Comparison of ENCODE assay signal across 8 mouse cellular contexts in genomic region chr7:141265411-141265738, GRCm38 (mm10). TPM values are rescaled to one million over a fixed set of nuclear protein-coding genes. Genes with fewer than 3 reads are reported as not detected.
DNase-seq lines count a peak whose midpoint lies in the region; ATAC-seq lines count a peak whose summit lies in the region.

No protein-coding gene starts in this region.

- peaks cover 16% of the 10 kb centered on the region for H3K4me1 ChIP-seq in heart, embryonic 15.5 days (replicated peaks)
- H3K4me1 ChIP-seq in embryonic facial prominence, embryonic 14.5 days (ENCODE audit: control insufficient read depth, insufficient read depth, low read length): 0 out of 2 replicates have a peak, but pooled peaks cover 7% of the 10 kb centered on the region
- peaks cover 26% of the 10 kb centered on the region for H3K4me1 ChIP-seq in liver, embryonic 15.5 days (replicated peaks)

- H3K27me3 ChIP-seq in heart, embryonic 15.5 days: no peaks in the 10 kb centered on the region
- H3K27me3 ChIP-seq in embryonic facial prominence, embryonic 14.5 days (replicated peaks; ENCODE audit: control insufficient read depth, insufficient read depth, low read length): no peaks in the 10 kb centered on the region
- peaks cover 17% of the 10 kb centered on the region for H3K27me3 ChIP-seq in liver, embryonic 15.5 days

- no peaks in the 10 kb centered on the region for H3K9me3 ChIP-seq in heart, embryonic 15.5 days (replicated peaks)
- no peaks in the 10 kb centered on the region for H3K9me3 ChIP-seq in embryonic facial prominence, embryonic 14.5 days (ENCODE audit: control insufficient read depth, low read length)
- no peaks in the 10 kb centered on the region for H3K9me3 ChIP-seq in liver, embryonic 15.5 days (replicated peaks)

- no peak for ATAC-seq in heart, embryonic 15.5 days (replicated peaks; ENCODE audit: insufficient number of reproducible peaks, insufficient read depth, low FRiP score, low read depth)
- peak; percentile 16 for ATAC-seq in CD4-positive, CD25-positive, alpha-beta regulatory T cell, adult 4 months
- no peak for ATAC-seq in embryonic facial prominence, embryonic 14.5 days (ENCODE audit: low read depth)
- ATAC-seq in liver, embryonic 15.5 days (ENCODE audit: insufficient read depth): no peak
- no peak for ATAC-seq in granulocyte monocyte progenitor cell, adult 5-6 weeks (replicated peaks; ENCODE audit: poor library complexity, severe bottlenecking)

- no peak for DNase-seq in heart, postnatal 25 days (ENCODE audit: low spot score)
- no peak for DNase-seq in embryonic facial prominence, embryonic 14.5 days (ENCODE audit: low spot score)
- no peak for DNase-seq in left cerebral cortex, postnatal 36 days (ENCODE audit: low spot score in 2 of 2)
- no peak for DNase-seq in testis, postnatal 14 days (ENCODE audit: low spot score)

- intact Hi-C loops in heart, postnatal 25 days (cut with DNase I): loop anchor here (5.0 kb wide), 2 partner anchors 62 to 257 kb away; partner anchors contain the start of genes Deaf1 and Tmem80
- intact Hi-C loops in left cerebral cortex, postnatal 36 days (cut with DNase I): loop anchor here (5.0 kb wide), 1 partner anchor 97 kb away; no protein-coding TSS in a partner anchor

- 36% methylated on average over 11 of the region's 11 CpGs for WGBS in heart, embryonic 15.5 days
- WGBS in embryonic facial prominence, embryonic 14.5 days: 34% methylated on average over 11 of the region's 11 CpGs
- 41% methylated on average over 11 of the region's 11 CpGs for WGBS in liver, embryonic 15.5 days (ENCODE audit: insufficient replicate concordance)

- peaks cover 37% of the 10 kb centered on the region for H3K36me3 ChIP-seq in heart, embryonic 15.5 days
- peaks cover 38% of the 10 kb centered on the region for H3K36me3 ChIP-seq in embryonic facial prominence, embryonic 14.5 days (ENCODE audit: control insufficient read depth, insufficient read depth, low read length)
- H3K36me3 ChIP-seq in liver, embryonic 15.5 days (replicated peaks): peaks cover 43% of the 10 kb centered on the region

- peak overlapping the region; percentile 71 for H3K4me3 ChIP-seq in heart, embryonic 15.5 days
- peak overlapping the region; percentile 44 for H3K4me3 ChIP-seq in embryonic facial prominence, embryonic 14.5 days (ENCODE audit: low read depth, low read length)
- peak overlapping the region; percentile 71 for H3K4me3 ChIP-seq in liver, embryonic 15.5 days (replicated peaks)

- no peak overlapping the region for H3K9ac ChIP-seq in heart, embryonic 15.5 days
- H3K9ac ChIP-seq in embryonic facial prominence, embryonic 14.5 days (ENCODE audit: low read depth, low read length): peak overlapping the region; percentile 62; the same call in 1 of the 2 replicates
- H3K9ac ChIP-seq in liver, embryonic 15.5 days: peak overlapping the region; percentile 68

- peak overlapping the region; percentile 89 for H3K4me2 ChIP-seq in heart, embryonic 15.5 days
- peak overlapping the region; percentile 66 for H3K4me2 ChIP-seq in embryonic facial prominence, embryonic 14.5 days (ENCODE audit: low read depth, low read length)
- peak overlapping the region; percentile 79 for H3K4me2 ChIP-seq in liver, embryonic 15.5 days

- no peak overlapping the region for H3K27ac ChIP-seq in heart, embryonic 15.5 days
- no peak overlapping the region for H3K27ac ChIP-seq in embryonic facial prominence, embryonic 14.5 days (replicated peaks; ENCODE audit: low read depth, low read length)
- peak overlapping the region; percentile 39; the same call in 1 of the 2 replicates for H3K27ac ChIP-seq in liver, embryonic 15.5 days (replicated peaks)

RNA-seq across cellular contexts. Expression of gene Irf7, which starts 0.9 kb away (rescaled TPM):
- 3.0 and 6.5 TPM in 2 replicates for polyA plus RNA-seq in heart, embryonic 15.5 days (2015; fragmentation: Nextera tagmentation; extraction: Ambion mirVana)
- 1 to 10 TPM; 3.4 to 3.6 TPM for total RNA-seq in heart, postnatal 25 days (2021)
- polyA plus RNA-seq in CD4-positive, CD25-positive, alpha-beta regulatory T cell, adult 4 months (2017; shearing (Covaris generic)): 100 to 1,000 TPM; 119 to 231 TPM
- 2.3 and 2.4 TPM in 2 replicates for polyA plus RNA-seq in embryonic facial prominence, embryonic 14.5 days (2014; fragmentation: Nextera tagmentation; extraction: Ambion mirVana)
- 10.7 and 12.8 TPM in 2 replicates for polyA plus RNA-seq in liver, embryonic 15.5 days (2015; fragmentation: Nextera tagmentation; extraction: Ambion mirVana)
- total RNA-seq in left cerebral cortex, postnatal 36 days (2021): 1 to 10 TPM; 1.7 to 2.0 TPM
- 0.38 and 1.3 TPM in 2 replicates for total RNA-seq in granulocyte monocyte progenitor cell, adult 5-6 weeks (2014; fragmentation: Nextera tagmentation)
- 2.1 and 2.7 TPM in 2 replicates for total RNA-seq in granulocyte monocyte progenitor cell, adult 5-6 weeks (2017)

RNA-seq across cellular contexts. Expression of gene Cdhr5, which starts 11.2 kb away (rescaled TPM):
- 0.05 TPM in 1 of 2 replicates, not detected in the other for polyA plus RNA-seq in heart, embryonic 15.5 days (2015; fragmentation: Nextera tagmentation; extraction: Ambion mirVana)
- total RNA-seq in heart, postnatal 25 days (2021): not detected
- not detected for polyA plus RNA-seq in CD4-positive, CD25-positive, alpha-beta regulatory T cell, adult 4 months (2017; shearing (Covaris generic))
- polyA plus RNA-seq in embryonic facial prominence, embryonic 14.5 days (2014; fragmentation: Nextera tagmentation; extraction: Ambion mirVana): 0.21 TPM in 1 of 2 replicates, not detected in the other
- polyA plus RNA-seq in liver, embryonic 15.5 days (2015; fragmentation: Nextera tagmentation; extraction: Ambion mirVana): 0.46 and 0.47 TPM in 2 replicates
- not detected for total RNA-seq in left cerebral cortex, postnatal 36 days (2021)
- not detected in 2 replicates for total RNA-seq in granulocyte monocyte progenitor cell, adult 5-6 weeks (2014; fragmentation: Nextera tagmentation)
- not detected in 2 replicates for total RNA-seq in granulocyte monocyte progenitor cell, adult 5-6 weeks (2017)

RNA-seq across cellular contexts. Expression of gene Sct, which starts 13.6 kb away (rescaled TPM):
- 1.5 and 1.6 TPM in 2 replicates for polyA plus RNA-seq in heart, embryonic 15.5 days (2015; fragmentation: Nextera tagmentation; extraction: Ambion mirVana)
- total RNA-seq in heart, postnatal 25 days (2021): not detected
- not detected for polyA plus RNA-seq in CD4-positive, CD25-positive, alpha-beta regulatory T cell, adult 4 months (2017; shearing (Covaris generic))
- 9.9 and 13.8 TPM in 2 replicates for polyA plus RNA-seq in embryonic facial prominence, embryonic 14.5 days (2014; fragmentation: Nextera tagmentation; extraction: Ambion mirVana)
- polyA plus RNA-seq in liver, embryonic 15.5 days (2015; fragmentation: Nextera tagmentation; extraction: Ambion mirVana): 0.35 and 0.47 TPM in 2 replicates
- total RNA-seq in left cerebral cortex, postnatal 36 days (2021): not detected
- not detected in 2 replicates for total RNA-seq in granulocyte monocyte progenitor cell, adult 5-6 weeks (2014; fragmentation: Nextera tagmentation)
- not detected in 2 replicates for total RNA-seq in granulocyte monocyte progenitor cell, adult 5-6 weeks (2017)

RNA-seq across cellular contexts. Expression of gene Drd4, which starts 26.4 kb away (rescaled TPM):
- polyA plus RNA-seq in heart, embryonic 15.5 days (2015; fragmentation: Nextera tagmentation; extraction: Ambion mirVana): 0.18 and 0.22 TPM in 2 replicates
- not detected for total RNA-seq in heart, postnatal 25 days (2021)
- polyA plus RNA-seq in CD4-positive, CD25-positive, alpha-beta regulatory T cell, adult 4 months (2017; shearing (Covaris generic)): not detected
- 0.81 and 1.3 TPM in 2 replicates for polyA plus RNA-seq in embryonic facial prominence, embryonic 14.5 days (2014; fragmentation: Nextera tagmentation; extraction: Ambion mirVana)
- not detected in 2 replicates for polyA plus RNA-seq in liver, embryonic 15.5 days (2015; fragmentation: Nextera tagmentation; extraction: Ambion mirVana)
- under 1 TPM; 0.17 to 0.39 TPM for total RNA-seq in left cerebral cortex, postnatal 36 days (2021)
- not detected in 2 replicates for total RNA-seq in granulocyte monocyte progenitor cell, adult 5-6 weeks (2014; fragmentation: Nextera tagmentation)
- not detected in 2 replicates for total RNA-seq in granulocyte monocyte progenitor cell, adult 5-6 weeks (2017)

RNA-seq across cellular contexts. Expression of gene Phrf1, which starts 36.8 kb away (rescaled TPM):
- polyA plus RNA-seq in heart, embryonic 15.5 days (2015; fragmentation: Nextera tagmentation; extraction: Ambion mirVana): 36.7 and 44.9 TPM in 2 replicates
- 10 to 100 TPM; 29.8 to 31.6 TPM for total RNA-seq in heart, postnatal 25 days (2021)
- polyA plus RNA-seq in CD4-positive, CD25-positive, alpha-beta regulatory T cell, adult 4 months (2017; shearing (Covaris generic)): 10 to 100 TPM; 45.3 to 54.8 TPM
- polyA plus RNA-seq in embryonic facial prominence, embryonic 14.5 days (2014; fragmentation: Nextera tagmentation; extraction: Ambion mirVana): 59.8 and 62.7 TPM in 2 replicates
- 26.7 and 32.6 TPM in 2 replicates for polyA plus RNA-seq in liver, embryonic 15.5 days (2015; fragmentation: Nextera tagmentation; extraction: Ambion mirVana)
- 10 to 100 TPM; 64.4 to 78.0 TPM for total RNA-seq in left cerebral cortex, postnatal 36 days (2021)
- total RNA-seq in granulocyte monocyte progenitor cell, adult 5-6 weeks (2014; fragmentation: Nextera tagmentation): 70.9 and 75.4 TPM in 2 replicates
- 51.7 and 57.7 TPM in 2 replicates for total RNA-seq in granulocyte monocyte progenitor cell, adult 5-6 weeks (2017)
